Mouse (Mus musculus) intestine, postnatal 0 days (tissue): ENCODE measurements around the gene Fto. TPM values are rescaled to one million over a fixed set of nuclear protein-coding genes. Genes with fewer than 3 reads are reported as not detected.

ENCODE experiments used
- ATAC-seq: fragments of 200-750 bp; cut with Nextera tagmentation; 2 replicates; pipeline ENCODE4 v1.8.0; 2017; ENCODE audit warnings: mild to moderate bottlenecking, moderate TSS enrichment, moderate library complexity
- H3K27ac ChIP-seq: fragments of 300-500 bp; sonication (generic); 2 replicates; pipeline ENCODE4 v1.5.1; 2014; ENCODE audit warnings: mild to moderate bottlenecking, low read depth, low read length, moderate library complexity
- H3K27me3 ChIP-seq: fragments of 300-500 bp; sonication (generic); replicated peaks from 2 replicates; pipeline ENCODE4 v1.6.1; 2014; ENCODE audit warnings: low read length, mixed read lengths; ENCODE audit not compliant: control insufficient read depth, insufficient read depth
- H3K36me3 ChIP-seq: fragments of 300-500 bp; sonication (generic); 2 replicates; pipeline ENCODE4 v1.6.1; 2014; ENCODE audit warnings: mild to moderate bottlenecking, moderate library complexity; ENCODE audit not compliant: control insufficient read depth, insufficient read depth
- H3K4me1 ChIP-seq: fragments of 300-500 bp; sonication (generic); replicated peaks from 2 replicates; pipeline ENCODE4 v1.6.1; 2014; ENCODE audit warnings: antibody characterized with exemption, low read length, mixed read lengths; ENCODE audit not compliant: control insufficient read depth, insufficient read depth
- H3K4me2 ChIP-seq: fragments of 300-500 bp; sonication (generic); replicated peaks from 2 replicates; pipeline ENCODE4 v1.6.1; 2014; ENCODE audit warnings: low read depth, mild to moderate bottlenecking, moderate library complexity
- H3K4me3 ChIP-seq: fragments of 300-500 bp; sonication (generic); 2 replicates; pipeline ENCODE4 v1.5.1; 2014; ENCODE audit warnings: low read depth, low read length
- H3K9ac ChIP-seq: fragments of 300-500 bp; sonication (generic); 2 replicates; pipeline ENCODE4 v1.6.1; 2014; ENCODE audit warnings: mild to moderate bottlenecking, low read depth, low read length
- H3K9me3 ChIP-seq: fragments of 300-500 bp; sonication (generic); 2 replicates; pipeline ENCODE4 v1.6.1; 2016; ENCODE audit warnings: mixed run types; ENCODE audit not compliant: control insufficient read depth
- CTCF ChIP-seq: sonication (generic); IDR thresholded peaks from 2 replicates; pipeline ENCODE4 v1.5.1; 2016; ENCODE audit warnings: low read depth, mild to moderate bottlenecking, control low read depth, antibody characterized with exemption, moderate library complexity
- WGBS: fragments of 180-500 bp; shearing (Covaris S2); extraction: QIAGEN DNeasy Blood & Tissue Kit; methylation state at CpG from one replicate; pipeline ENCODE4 v1.1.7; 2014; 5-methylcytosine and 5-hydroxymethylcytosine counted together
- polyA plus RNA-seq: library from polyadenylated mRNA; unstranded; fragments of >200 nt; fragmentation: Nextera tagmentation; extraction: Ambion mirVana; gene quantifications from 2 replicates; pipeline ENCODE4 v1.2.1, GENCODE M21; 2015

Gene Fto
- polyA plus RNA-seq, 1 experiment from 2014 or later, result 21.7 TPM

DNA sequence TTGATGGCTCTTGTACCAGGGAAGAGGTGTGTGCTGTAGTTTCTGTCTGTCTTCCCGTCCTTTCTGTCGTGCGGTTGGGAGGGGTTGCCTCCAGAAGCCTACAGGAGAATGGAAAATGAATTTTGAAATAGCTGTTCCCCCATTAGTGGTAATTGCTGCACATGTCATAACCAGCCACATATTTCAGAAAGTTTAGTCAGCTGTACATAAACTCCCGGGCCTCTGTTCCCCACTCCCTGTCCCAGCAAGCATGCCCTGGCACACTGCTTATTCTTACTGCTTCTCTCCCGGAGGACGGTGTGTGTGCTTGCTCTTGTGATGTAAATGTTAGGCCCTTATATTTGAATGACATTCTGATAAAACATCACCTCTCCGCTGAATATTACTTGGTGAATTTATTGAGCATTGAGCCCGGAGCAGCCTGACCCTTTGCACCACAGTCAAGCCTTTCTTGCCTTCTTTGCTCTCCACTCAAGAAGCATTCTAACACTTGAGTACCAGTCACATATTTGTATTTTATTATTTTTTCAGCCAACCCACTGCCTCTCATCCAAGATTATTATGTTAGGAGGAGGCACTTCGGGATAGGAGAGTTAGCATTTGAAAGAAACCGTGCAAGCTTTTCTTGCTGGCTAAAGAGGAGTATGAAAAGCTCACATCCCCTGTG, 175.6 kb downstream of the Fto start:
- peaks cover 8% of the 10 kb centered on the region for H3K36me3 ChIP-seq
- TF ChIP-seq CTCF, result no peak
- no peak overlapping the region for H3K4me2 ChIP-seq
- H3K4me1 ChIP-seq, result no peaks in the 10 kb centered on the region
- H3K27ac ChIP-seq, result no peak overlapping the region
- no peak overlapping the region for H3K4me3 ChIP-seq
- no peak overlapping the region for H3K9ac ChIP-seq
- no peak for ATAC-seq
- H3K9me3 ChIP-seq, result no peaks in the 10 kb centered on the region
- WGBS, result 92% methylated on average over 10 of the region's 10 CpGs
- no peaks in the 10 kb centered on the region for H3K27me3 ChIP-seq

DNA sequence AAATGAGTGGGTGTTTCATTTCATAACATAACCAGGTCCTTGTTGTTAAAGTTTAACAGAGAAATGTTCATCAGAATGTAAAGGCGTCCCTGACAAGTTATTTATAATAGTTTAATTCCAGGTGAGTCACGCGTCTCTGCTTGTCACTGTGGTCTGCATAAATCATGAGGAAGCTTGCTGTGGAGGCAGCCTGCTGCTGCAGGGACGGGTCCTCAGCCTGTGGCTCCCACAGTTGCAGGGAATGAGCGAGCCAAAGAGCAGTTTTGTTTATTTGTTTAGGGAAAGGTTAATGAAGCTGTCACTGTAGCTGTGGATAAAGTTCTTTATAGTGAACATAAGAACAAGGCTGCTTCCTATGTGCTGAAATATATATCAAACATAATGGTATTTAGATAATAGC, 176.7 kb downstream of the Fto start:
- Histone ChIP-seq H3K9me3 (no peaks in the 10 kb centered on the region), H3K4me2 (no peak overlapping the region), H3K27ac (no peak overlapping the region), H3K27me3 (no peaks in the 10 kb centered on the region), H3K9ac (no peak overlapping the region), H3K4me1 (no peaks in the 10 kb centered on the region), H3K4me3 (no peak overlapping the region), H3K36me3 (peaks cover 5% of the 10 kb centered on the region)
- TF ChIP-seq CTCF, result no peak
- 34% methylated on average over 5 of the region's 5 CpGs for WGBS
- ATAC-seq, result no peak

DNA sequence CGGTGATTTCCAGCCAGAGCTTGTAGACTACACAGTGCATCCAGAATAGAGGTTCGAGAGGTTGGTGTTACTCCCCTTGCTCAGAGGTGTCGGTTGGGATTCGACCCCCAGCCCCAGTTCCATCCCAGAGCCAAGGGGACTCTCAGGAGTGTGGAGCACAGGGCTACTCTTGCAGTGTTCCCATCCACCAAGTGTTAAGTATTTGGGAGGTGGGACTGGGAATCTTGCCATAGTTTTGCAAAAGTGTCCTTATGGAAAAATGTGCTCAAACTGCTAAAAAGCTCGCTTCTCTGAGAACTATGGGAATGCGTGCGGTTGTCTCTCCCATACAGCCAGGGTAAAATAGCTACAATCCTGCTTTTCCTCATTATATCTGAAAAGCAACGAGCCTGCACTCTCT, 180.0 kb downstream of the Fto start:
- Histone ChIP-seq H3K9ac (no peak overlapping the region), H3K4me2 (no peak overlapping the region), H3K27ac (no peak overlapping the region), H3K36me3 (no peaks in the 10 kb centered on the region), H3K4me1 (no peaks in the 10 kb centered on the region), H3K27me3 (no peaks in the 10 kb centered on the region), H3K9me3 (no peaks in the 10 kb centered on the region), H3K4me3 (no peak overlapping the region)
- no peak for ATAC-seq
- 79% methylated on average over 8 of the region's 8 CpGs for WGBS
- TF ChIP-seq CTCF, result no peak

DNA sequence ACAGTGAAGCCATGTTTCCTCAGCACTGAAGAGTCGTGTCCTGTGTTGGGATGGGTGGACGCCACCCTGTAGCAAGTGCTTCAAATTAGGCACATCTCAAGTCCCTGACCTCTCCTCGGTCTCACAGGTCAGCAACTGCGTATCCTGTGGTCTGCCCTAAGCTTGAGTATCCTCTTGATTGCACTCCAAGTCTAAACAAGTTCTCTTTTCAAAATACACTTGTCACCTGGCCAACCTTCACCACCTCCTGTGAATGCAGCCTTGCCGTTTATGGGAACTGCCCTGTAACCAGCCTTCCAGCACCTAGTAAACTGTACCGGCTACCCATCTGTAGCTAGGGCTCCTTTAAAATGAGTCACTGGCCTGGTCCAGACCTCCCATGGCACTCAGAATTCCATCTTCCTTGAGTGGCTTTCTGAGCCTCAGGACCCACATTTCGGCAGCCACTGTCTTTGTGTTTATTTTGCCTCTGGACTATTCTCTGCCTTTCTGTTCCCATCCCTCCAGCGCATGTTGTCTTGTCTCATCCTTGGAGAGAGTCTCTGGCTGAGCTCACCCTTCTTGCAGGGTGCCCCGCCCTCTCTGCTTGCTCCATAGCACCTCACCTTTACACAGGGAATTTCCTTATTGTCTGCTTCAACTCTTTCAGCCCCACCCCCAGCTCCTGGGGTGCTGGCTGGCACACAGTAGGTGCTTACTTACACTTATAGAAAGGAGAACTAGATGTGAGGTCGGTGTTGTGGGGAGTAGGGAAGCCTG, 181.4 kb downstream of the Fto start:
- no peaks in the 10 kb centered on the region for H3K4me1 ChIP-seq
- WGBS, result 60% methylated on average over 10 of the region's 10 CpGs
- no peak overlapping the region for H3K27ac ChIP-seq
- no peak overlapping the region for H3K4me3 ChIP-seq
- peak; percentile 57 for ATAC-seq
- no peaks in the 10 kb centered on the region for H3K27me3 ChIP-seq
- H3K9me3 ChIP-seq, result no peaks in the 10 kb centered on the region
- no peak overlapping the region for H3K9ac ChIP-seq
- no peak overlapping the region for H3K4me2 ChIP-seq
- no peak for TF ChIP-seq CTCF
- no peaks in the 10 kb centered on the region for H3K36me3 ChIP-seq

DNA sequence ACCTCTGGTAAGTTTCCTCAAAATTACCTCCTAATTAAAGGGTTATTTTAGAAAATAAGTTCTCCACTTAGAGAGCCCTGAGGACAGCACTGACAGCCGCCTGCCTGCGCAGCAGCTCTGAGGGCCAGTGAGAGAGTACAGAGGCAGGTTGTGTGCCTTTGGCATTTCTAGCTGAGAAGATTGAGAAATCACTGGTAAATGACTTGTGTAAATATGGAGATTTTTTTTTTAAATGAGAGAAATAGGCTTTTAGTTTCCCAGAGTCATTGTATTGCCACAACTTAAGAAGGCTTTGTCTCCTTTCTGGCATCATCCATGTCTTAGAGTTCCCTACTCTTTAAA, 181.9 kb downstream of the Fto start:
- H3K9ac ChIP-seq, result no peak overlapping the region
- no peak overlapping the region for H3K4me3 ChIP-seq
- no peaks in the 10 kb centered on the region for H3K9me3 ChIP-seq
- no peaks in the 10 kb centered on the region for H3K27me3 ChIP-seq
- H3K4me1 ChIP-seq, result no peaks in the 10 kb centered on the region
- H3K36me3 ChIP-seq, result no peaks in the 10 kb centered on the region
- no peak overlapping the region for H3K4me2 ChIP-seq
- no peak overlapping the region for H3K27ac ChIP-seq
- no peak; the same call in 1 of the 2 replicates for ATAC-seq
- TF ChIP-seq CTCF, result no peak
- WGBS, result 75% methylated on average over 2 of the region's 2 CpGs

DNA sequence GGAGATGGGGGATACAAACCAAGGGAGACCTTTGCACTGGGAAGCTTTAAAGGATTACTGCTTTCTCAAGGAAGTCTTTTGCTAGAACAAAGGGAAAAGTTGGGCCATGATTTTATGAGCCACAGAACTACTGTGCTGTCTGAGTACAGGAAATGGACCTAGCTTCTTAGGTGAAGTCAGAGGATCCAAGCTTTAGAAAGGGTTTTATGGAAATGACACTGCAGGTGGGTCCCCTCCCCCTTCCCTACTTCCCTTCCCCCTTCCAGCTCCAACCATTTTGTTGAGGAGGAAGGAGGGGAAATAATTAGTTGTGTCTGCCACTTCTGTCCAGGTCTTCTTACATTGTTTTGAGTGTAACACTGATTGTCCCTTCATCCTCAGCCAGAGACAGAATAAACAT, 182.7 kb downstream of the Fto start:
- no peak overlapping the region for H3K4me3 ChIP-seq
- peak; percentile 56; the same call in 1 of the 2 replicates for ATAC-seq
- no peak overlapping the region for H3K27ac ChIP-seq
- H3K9ac ChIP-seq, result no peak overlapping the region
- no peaks in the 10 kb centered on the region for H3K9me3 ChIP-seq
- TF ChIP-seq CTCF, result no peak
- H3K27me3 ChIP-seq, result no peaks in the 10 kb centered on the region
- H3K4me2 ChIP-seq, result no peak overlapping the region
- H3K4me1 ChIP-seq, result no peaks in the 10 kb centered on the region
- no peaks in the 10 kb centered on the region for H3K36me3 ChIP-seq
